Mouse (Mus musculus): Measurements from ENCODE around the gene Acap2.

GRCm38 (mm10) chr16:31192526-31192925, 8.5 kb downstream of the Acap2 start:
- TF ChIP-seq CTCF (IDR thresholded peaks at IDR 0.05; ENCODE audit: extremely low read depth, insufficient read depth, low read length) (no peak), POLR2A (IDR thresholded peaks at IDR 0.05; ENCODE audit: extremely low read depth, insufficient read depth, low read length) (no peak)
